Mouse (Mus musculus) embryonic stem cell, embryonic (primary cell): ENCODE measurements at regions not wholly inside any gene's neighbourhood (a gene's known extent, or its start where the extent isn't known, plus 50 kb on each side); places are given as distances from the start of the nearest gene placed in this dataset.

Source experiments
- CTCF ChIA-PET, 4 experiments: fragments of 300-600 bp in 2 of 4; fragments of 350-600 bp in 2 of 4; sonication (Branson Sonifier 250); formaldehyde crosslinking; loops; one replicate each; lab custom pipeline; 2022; ENCODE audit warnings: inconsistent platforms in 2 of 4; lab: Charles Lee
- POLR2A ChIA-PET, 4 experiments: fragments of 300-600 bp in 2 of 4; fragments of 350-600 bp in 2 of 4; sonication (Branson Sonifier 250); formaldehyde crosslinking; loops; one replicate each; lab custom pipeline; 2022; ENCODE audit warnings: antibody characterized with exemption in 4 of 4, inconsistent platforms in 1 of 4; lab: Charles Lee

DNA sequence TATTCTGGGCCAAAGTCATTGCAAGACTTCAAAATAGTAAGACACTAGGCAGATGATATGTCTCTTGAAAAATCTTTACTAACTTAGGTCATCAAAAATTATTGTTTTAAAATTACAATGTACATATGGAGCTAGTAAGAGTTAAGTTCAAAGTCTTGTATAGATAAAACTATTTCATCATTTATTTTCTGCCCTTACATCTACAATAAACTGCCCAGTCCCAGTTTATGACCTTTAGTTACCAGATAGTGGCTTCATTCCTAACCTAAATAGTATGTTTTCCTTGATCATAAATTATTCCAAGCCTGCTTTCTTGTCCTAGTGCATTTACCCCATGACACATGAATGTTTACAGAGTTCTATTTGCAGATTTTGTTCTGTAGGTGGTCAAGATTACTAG lies 72.9 kb downstream of the Manea start:
- ChIA-PET CTCF (no interaction called here), POLR2A (no interaction called here)

DNA sequence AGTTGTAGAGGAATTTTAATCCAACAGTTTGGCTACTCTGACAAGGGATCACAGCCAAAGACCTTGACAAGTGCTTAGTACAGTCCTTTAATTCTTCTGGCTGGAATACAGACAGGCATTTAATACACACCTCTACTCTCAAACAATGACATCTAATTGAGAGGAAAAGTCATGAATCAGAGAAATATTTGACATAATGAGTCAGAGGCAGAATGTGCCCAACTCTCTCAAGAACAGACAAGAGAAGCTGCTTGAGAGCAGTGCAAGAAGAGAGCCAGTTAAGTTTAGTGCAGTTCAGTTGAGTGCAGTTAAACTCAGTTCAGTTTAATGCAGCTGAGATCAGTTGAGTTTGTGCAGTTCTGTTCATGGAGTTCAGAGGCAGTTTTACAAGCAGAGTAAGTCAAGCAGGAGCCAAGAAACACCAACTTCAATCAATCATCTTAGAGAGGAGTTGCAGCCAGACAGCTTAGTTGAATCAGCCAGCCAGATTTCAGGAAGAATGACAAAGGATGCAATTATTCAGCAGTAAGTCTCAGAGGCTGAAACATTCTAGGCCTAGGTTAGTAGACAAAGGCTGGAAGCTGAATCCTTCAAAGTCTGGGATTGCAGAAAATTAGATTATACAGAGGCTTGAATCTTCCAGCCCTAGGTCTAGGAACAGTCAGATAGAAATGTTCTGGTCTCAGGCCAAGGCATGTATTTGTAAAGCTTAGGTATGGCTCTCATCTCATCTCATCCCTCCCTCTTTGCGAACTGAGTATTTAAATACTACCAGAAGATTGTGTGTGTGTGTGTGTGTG lies 87.3 kb downstream of the Manea start:
- POLR2A ChIA-PET, result no interaction called here

DNA sequence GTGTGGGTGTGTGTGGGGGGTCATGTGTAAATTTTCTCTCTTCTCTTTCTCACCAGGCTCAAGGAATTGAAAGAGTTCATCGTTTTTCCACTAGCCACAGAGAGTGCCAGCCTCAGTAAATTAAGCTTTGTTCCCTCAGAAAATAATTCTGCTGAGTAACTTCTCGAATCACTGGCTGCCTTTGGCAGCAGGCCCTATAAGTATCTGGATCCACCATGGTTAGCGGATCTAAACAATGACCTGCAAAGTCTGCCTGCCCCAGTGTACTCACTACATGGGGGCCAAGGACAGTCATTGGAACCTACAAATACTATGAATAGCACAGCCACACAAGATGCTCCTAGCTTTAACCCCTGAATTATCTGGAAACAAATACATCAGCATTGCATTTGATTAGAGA lies 90.8 kb downstream of the Manea start:
- CTCF ChIA-PET, result no interaction called here

More for the DNA sequence above, 87.3 kb downstream of the Manea start:
- CTCF ChIA-PET, result no interaction called here

DNA sequence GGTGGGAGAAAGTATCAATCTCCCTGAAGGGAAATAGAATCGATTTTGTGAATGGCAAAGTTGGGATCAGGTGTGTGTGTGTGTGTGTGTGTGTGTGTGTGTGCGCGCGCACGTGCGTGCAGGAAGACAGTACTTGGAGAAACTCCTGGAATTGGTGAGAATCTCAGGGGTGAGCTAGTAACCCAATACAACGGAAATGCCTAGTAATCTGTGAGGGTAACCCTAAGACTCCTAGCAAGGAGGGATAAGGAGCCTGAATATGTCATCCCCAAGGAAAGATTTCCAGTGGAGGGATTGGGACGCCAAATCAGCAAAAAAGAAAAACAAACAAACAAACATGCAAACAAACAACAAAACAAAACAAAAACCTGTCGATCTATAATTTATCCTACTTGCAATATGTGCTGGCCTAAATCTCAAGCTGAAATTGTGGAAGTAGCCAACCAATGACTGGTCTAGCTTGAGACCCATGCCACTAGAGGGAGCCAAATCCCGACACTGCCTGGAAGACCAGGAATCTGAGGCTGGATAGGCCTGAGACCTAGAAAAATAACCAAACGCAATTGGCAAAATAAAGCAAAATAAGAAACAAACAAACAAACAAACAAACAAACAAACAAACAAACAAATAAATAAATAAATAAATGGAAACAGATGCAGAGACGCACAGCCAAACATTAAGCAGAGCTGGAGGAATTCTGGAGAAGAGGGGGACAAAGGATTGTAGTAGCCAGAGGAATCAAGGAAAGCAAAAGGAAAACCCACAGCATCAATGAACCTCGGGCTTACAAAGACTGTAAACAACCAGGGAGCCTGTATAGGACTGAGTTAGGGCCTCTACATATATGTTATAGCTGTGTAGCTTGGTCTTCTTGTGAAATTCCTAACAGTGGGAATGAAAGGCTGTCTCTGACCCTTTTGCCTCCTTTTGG lies 98.5 kb downstream of the Manea start:
- CTCF ChIA-PET, result interaction anchor here (0.7 to 1.4 kb wide), 8 partner anchors 9 to 644 kb away, joined by 3 to 5 read pairs (median 4); no protein-coding TSS in a partner anchor
- POLR2A ChIA-PET, result no interaction called here

More for the DNA sequence above, 90.8 kb downstream of the Manea start:
- POLR2A ChIA-PET, result no interaction called here

DNA sequence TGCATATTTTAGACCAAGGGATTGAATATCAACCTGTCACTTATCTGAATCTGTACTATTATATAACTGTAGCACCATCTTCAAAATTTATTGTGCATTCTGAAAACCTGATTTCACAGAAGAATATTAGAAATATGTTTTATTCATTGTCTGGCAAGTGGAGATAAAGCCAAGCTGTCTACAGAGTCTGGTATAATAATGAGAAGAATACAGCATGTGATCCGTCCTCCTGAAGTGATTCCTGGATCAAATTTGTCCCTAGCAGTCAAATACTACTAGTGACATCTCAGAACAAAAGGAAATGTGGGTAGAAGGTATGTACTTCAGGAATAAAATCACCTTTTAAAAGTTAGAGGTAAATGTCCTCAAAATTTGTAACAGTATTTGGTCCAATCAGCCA lies 123.4 kb downstream of the Manea start:
- ChIA-PET CTCF (no interaction called here), POLR2A (no interaction called here)
